Mouse (Mus musculus) testis, postnatal 10 days (tissue): Measurements from ENCODE around the gene Tescl.

Experiments used
- DNase-seq: peaks from one replicate; pipeline ENCODE4 v3.0.0; 2021; ENCODE audit warnings: low spot score

Gene Tescl

GRCm38 (mm10) chr7:24299823-24300481 lies 33.8 kb downstream of the Tescl start:
- DNase-seq = peak; percentile 60

- peak; percentile 85 for DNase-seq
These were observed 34.6 kb downstream of the Tescl start for GRCm38 (mm10) chr7:24298973-24299708.

- peak; percentile 57 for DNase-seq
These were observed 35.1 kb downstream of the Tescl start for GRCm38 (mm10) chr7:24298635-24298972.

GRCm38 (mm10) chr7:24297361-24298095 lies 36.2 kb downstream of the Tescl start:
- DNase-seq = no peak

GRCm38 (mm10) chr7:24296386-24296785 lies 37.4 kb downstream of the Tescl start:
- DNase-seq = no peak

GRCm38 (mm10) chr7:24295376-24295775 lies 38.4 kb downstream of the Tescl start:
- no peak for DNase-seq

GRCm38 (mm10) chr7:24294763-24295162 lies 39.0 kb downstream of the Tescl start:
- no peak for DNase-seq

GRCm38 (mm10) chr7:24293061-24293851 lies 40.5 kb downstream of the Tescl start:
- no peak for DNase-seq

- no peak for DNase-seq
These were observed 42.2 kb downstream of the Tescl start for GRCm38 (mm10) chr7:24291387-24292090.

GRCm38 (mm10) chr7:24290106-24290693 lies 43.5 kb downstream of the Tescl start:
- DNase-seq = no peak

- DNase-seq = no peak
These were observed 45.2 kb downstream of the Tescl start for GRCm38 (mm10) chr7:24288512-24288911.

GRCm38 (mm10) chr7:24287670-24288069 lies 46.1 kb downstream of the Tescl start:
- peak; percentile 41 for DNase-seq

- no peak for DNase-seq
These were observed 46.8 kb downstream of the Tescl start for GRCm38 (mm10) chr7:24286916-24287315.

- DNase-seq = no peak
These were observed 47.6 kb downstream of the Tescl start for GRCm38 (mm10) chr7:24286090-24286489.
